Mouse (Mus musculus): ENCODE measurements around the gene Flot1. TPM values are rescaled to one million over a fixed set of nuclear protein-coding genes. Genes with fewer than 3 reads are reported as not detected.

The Flot1 gene
- polyA plus RNA-seq, 1 experiment from 2014 or later: 150 TPM

- H3K9ac ChIP-seq (ENCODE audit: low read depth, low read length): no peak overlapping the region
- H3K4me3 ChIP-seq (ENCODE audit: low read length): no peak overlapping the region
- no peak overlapping the region for H3K27ac ChIP-seq (ENCODE audit: low read depth, low read length)
- H3K4me1 ChIP-seq (ENCODE audit: control insufficient read depth, insufficient read depth, low read depth, low read length): no peaks in the 10 kb centered on the region
- no peaks in the 10 kb centered on the region for H3K36me3 ChIP-seq (ENCODE audit: control insufficient read depth, insufficient read depth, low read length)
- H3K9me3 ChIP-seq (ENCODE audit: control insufficient read depth, low read length): no peaks in the 10 kb centered on the region
- H3K27me3 ChIP-seq (replicated peaks; ENCODE audit: control insufficient read depth, insufficient read depth, low read length): no peaks in the 10 kb centered on the region; the same call in 1 of the 2 replicates
- no peak overlapping the region for H3K4me2 ChIP-seq (ENCODE audit: low read length)
- no peak for ATAC-seq
- WGBS: 60% methylated on average over 7 of the region's 7 CpGs
Observed at GRCm38 (mm10) chr17:35815836-35816235, 7.2 kb upstream of the Flot1 start.

- no peak overlapping the region for H3K4me3 ChIP-seq (ENCODE audit: low read length)
- H3K9me3 ChIP-seq (ENCODE audit: control insufficient read depth, low read length): no peaks in the 10 kb centered on the region
- WGBS: 50% methylated on average over 11 of the region's 14 CpGs
- H3K9ac ChIP-seq (ENCODE audit: low read depth, low read length): no peak overlapping the region
- H3K27ac ChIP-seq (ENCODE audit: low read depth, low read length): no peak overlapping the region
- no peak overlapping the region for H3K4me2 ChIP-seq (ENCODE audit: low read length)
- peaks cover 3% of the 10 kb centered on the region; the same call in 1 of the 2 replicates for H3K27me3 ChIP-seq (replicated peaks; ENCODE audit: control insufficient read depth, insufficient read depth, low read length)
- H3K4me1 ChIP-seq (ENCODE audit: control insufficient read depth, insufficient read depth, low read depth, low read length): peaks cover 7% of the 10 kb centered on the region
- ATAC-seq: no peak
- no peaks in the 10 kb centered on the region for H3K36me3 ChIP-seq (ENCODE audit: control insufficient read depth, insufficient read depth, low read length)
Observed at GRCm38 (mm10) chr17:35816686-35817085, 6.3 kb upstream of the Flot1 start.

GRCm38 (mm10) chr17:35817226-35817625 is 5.8 kb upstream of the Flot1 start:
- no peak overlapping the region for H3K27ac ChIP-seq (ENCODE audit: low read depth, low read length)
- peaks cover 12% of the 10 kb centered on the region for H3K4me1 ChIP-seq (ENCODE audit: control insufficient read depth, insufficient read depth, low read depth, low read length)
- peaks cover 3% of the 10 kb centered on the region; the same call in 1 of the 2 replicates for H3K27me3 ChIP-seq (replicated peaks; ENCODE audit: control insufficient read depth, insufficient read depth, low read length)
- ATAC-seq: no peak
- H3K9ac ChIP-seq (ENCODE audit: low read depth, low read length): no peak overlapping the region
- 61% methylated on average over 10 of the region's 10 CpGs for WGBS
- H3K9me3 ChIP-seq (ENCODE audit: control insufficient read depth, low read length): no peaks in the 10 kb centered on the region
- H3K4me3 ChIP-seq (ENCODE audit: low read length): no peak overlapping the region
- H3K4me2 ChIP-seq (ENCODE audit: low read length): no peak overlapping the region
- H3K36me3 ChIP-seq (ENCODE audit: control insufficient read depth, insufficient read depth, low read length): no peaks in the 10 kb centered on the region

- H3K4me1 ChIP-seq (ENCODE audit: control insufficient read depth, insufficient read depth, low read depth, low read length): peaks cover 27% of the 10 kb centered on the region
- no peak overlapping the region for H3K27ac ChIP-seq (ENCODE audit: low read depth, low read length)
- WGBS: 87% methylated on average over 5 of the region's 5 CpGs
- no peak overlapping the region for H3K4me3 ChIP-seq (ENCODE audit: low read length)
- no peak overlapping the region for H3K4me2 ChIP-seq (ENCODE audit: low read length)
- H3K9me3 ChIP-seq (ENCODE audit: control insufficient read depth, low read length): no peaks in the 10 kb centered on the region
- no peak overlapping the region for H3K9ac ChIP-seq (ENCODE audit: low read depth, low read length)
- peaks cover 3% of the 10 kb centered on the region; the same call in 1 of the 2 replicates for H3K27me3 ChIP-seq (replicated peaks; ENCODE audit: control insufficient read depth, insufficient read depth, low read length)
- ATAC-seq: no peak
- H3K36me3 ChIP-seq (ENCODE audit: control insufficient read depth, insufficient read depth, low read length): 0 out of 2 replicates have a peak, but pooled peaks cover 2% of the 10 kb centered on the region
Observed at GRCm38 (mm10) chr17:35820111-35820510, 2.9 kb upstream of the Flot1 start.

- Histone ChIP-seq H3K9me3 (ENCODE audit: control insufficient read depth, low read length) (no peaks in the 10 kb centered on the region), H3K27me3 (replicated peaks; ENCODE audit: control insufficient read depth, insufficient read depth, low read length) (peaks cover 3% of the 10 kb centered on the region; the same call in 1 of the 2 replicates), H3K36me3 (ENCODE audit: control insufficient read depth, insufficient read depth, low read length) (peaks cover 12% of the 10 kb centered on the region), H3K4me1 (ENCODE audit: control insufficient read depth, insufficient read depth, low read depth, low read length) (peaks cover 27% of the 10 kb centered on the region), H3K27ac (ENCODE audit: low read depth, low read length) (peak within 1 kb of the TSS; percentile 90), H3K9ac (ENCODE audit: low read depth, low read length) (peak within 1 kb of the TSS; percentile 87), H3K4me2 (ENCODE audit: low read length) (peak within 1 kb of the TSS; percentile 71), H3K4me3 (ENCODE audit: low read length) (peak within 1 kb of the TSS; percentile 74)
- under 1% methylated on average over 62 of the region's 62 CpGs for WGBS
- peak; percentile 13; the same call in 1 of the 2 replicates for ATAC-seq
Observed at GRCm38 (mm10) chr17:35821439-35822430, 1.3 kb upstream of the Flot1 start, which contains the start of gene Ier3. Ier3 (plus strand) TSS chr17:35821684.

GRCm38 (mm10) chr17:35822564-35822963 is 466 bp upstream of the Flot1 start:
- Histone ChIP-seq H3K9ac (ENCODE audit: low read depth, low read length) (peak overlapping the region; percentile 87), H3K27me3 (replicated peaks; ENCODE audit: control insufficient read depth, insufficient read depth, low read length) (peaks cover 3% of the 10 kb centered on the region; the same call in 1 of the 2 replicates), H3K4me3 (ENCODE audit: low read length) (peak overlapping the region; percentile 74), H3K36me3 (ENCODE audit: control insufficient read depth, insufficient read depth, low read length) (peaks cover 19% of the 10 kb centered on the region), H3K27ac (ENCODE audit: low read depth, low read length) (peak overlapping the region; percentile 90), H3K4me2 (ENCODE audit: low read length) (peak overlapping the region; percentile 71), H3K4me1 (ENCODE audit: control insufficient read depth, insufficient read depth, low read depth, low read length) (peaks cover 27% of the 10 kb centered on the region), H3K9me3 (ENCODE audit: control insufficient read depth, low read length) (no peaks in the 10 kb centered on the region)
- ATAC-seq: peak; percentile 18
- WGBS: 2% methylated on average over 11 of the region's 11 CpGs

- no peak overlapping the region for H3K27ac ChIP-seq (ENCODE audit: low read depth, low read length)
- ATAC-seq: no peak
- WGBS: 65% methylated on average over 7 of the region's 7 CpGs
- H3K9me3 ChIP-seq (ENCODE audit: control insufficient read depth, low read length): no peaks in the 10 kb centered on the region
- peaks cover 23% of the 10 kb centered on the region for H3K36me3 ChIP-seq (ENCODE audit: control insufficient read depth, insufficient read depth, low read length)
- no peak overlapping the region; the same call in 1 of the 2 replicates for H3K9ac ChIP-seq (ENCODE audit: low read depth, low read length)
- peaks cover 27% of the 10 kb centered on the region for H3K4me1 ChIP-seq (ENCODE audit: control insufficient read depth, insufficient read depth, low read depth, low read length)
- H3K4me2 ChIP-seq (ENCODE audit: low read length): peak overlapping the region; percentile 71
- H3K27me3 ChIP-seq (replicated peaks; ENCODE audit: control insufficient read depth, insufficient read depth, low read length): peaks cover 3% of the 10 kb centered on the region; the same call in 1 of the 2 replicates
- H3K4me3 ChIP-seq (ENCODE audit: low read length): peak overlapping the region; percentile 74
Observed at GRCm38 (mm10) chr17:35824402-35824801, 1.4 kb downstream of the Flot1 start.

- WGBS: 96% methylated on average over 12 of the region's 13 CpGs
- H3K27ac ChIP-seq (ENCODE audit: low read depth, low read length): no peak overlapping the region
- H3K36me3 ChIP-seq (ENCODE audit: control insufficient read depth, insufficient read depth, low read length): peaks cover 23% of the 10 kb centered on the region
- H3K4me2 ChIP-seq (ENCODE audit: low read length): no peak overlapping the region
- no peaks in the 10 kb centered on the region for H3K9me3 ChIP-seq (ENCODE audit: control insufficient read depth, low read length)
- 0 out of 2 replicates have a peak, but pooled peaks cover 3% of the 10 kb centered on the region for H3K27me3 ChIP-seq (replicated peaks; ENCODE audit: control insufficient read depth, insufficient read depth, low read length)
- H3K4me3 ChIP-seq (ENCODE audit: low read length): no peak overlapping the region
- peaks cover 33% of the 10 kb centered on the region for H3K4me1 ChIP-seq (ENCODE audit: control insufficient read depth, insufficient read depth, low read depth, low read length)
- no peak overlapping the region for H3K9ac ChIP-seq (ENCODE audit: low read depth, low read length)
- ATAC-seq: no peak
Observed at GRCm38 (mm10) chr17:35825109-35825850, 2.2 kb downstream of the Flot1 start.

All from hindbrain, embryonic 16.5 days (tissue).